In the genomic region with DNA sequence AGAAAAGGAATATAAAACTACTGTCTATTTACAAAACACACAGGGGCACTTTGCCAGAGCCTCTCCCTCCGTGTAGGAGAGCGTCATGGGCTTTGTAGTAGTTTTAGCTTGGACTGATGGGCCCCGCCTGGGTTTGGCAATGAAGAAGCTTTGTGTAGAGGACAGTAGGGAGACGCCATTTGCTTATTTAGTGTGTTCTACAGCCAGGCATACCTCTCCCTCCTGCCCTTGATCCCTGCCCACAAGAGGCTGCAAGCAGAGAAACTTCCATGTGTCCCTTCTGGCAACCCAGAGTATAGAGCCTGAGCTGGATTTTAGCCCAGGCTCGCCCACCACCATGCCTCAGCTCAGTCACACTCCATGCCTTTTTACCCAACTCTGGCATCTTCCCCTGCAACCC, we compare ENCODE assay signal across 18 mouse cellular contexts. TPM values are rescaled to one million over a fixed set of nuclear protein-coding genes. Genes with fewer than 3 reads are reported as not detected.
DNase-seq lines count a peak whose midpoint lies in the region; ATAC-seq lines count a peak whose summit lies in the region.
"Had no signal": no experiment of that assay in that cellular context is flagged by ENCODE, and none has a peak within 500 bp of the region (broad histone marks: within the 10 kb centered on the region; RNA-seq: fewer than 3 reads in every experiment).

No protein-coding gene starts in this region.

- no peak overlapping the region for H3K4me3 ChIP-seq in heart, embryonic 11.5 days (ENCODE audit: low read depth, low read length)
- H3K4me3 ChIP-seq in lung, embryonic 15.5 days: no peak overlapping the region
- H3K4me3 ChIP-seq in stomach, embryonic 16.5 days (replicated peaks; ENCODE audit: low read length): no peak overlapping the region
- no peak overlapping the region for H3K4me3 ChIP-seq in midbrain, embryonic 10.5 days
- H3K4me3 ChIP-seq: forebrain, embryonic 15.5 days; hindbrain, embryonic 12.5 days; midbrain, embryonic 13.5 days; neural tube, embryonic 12.5 days had no signal

- no peak overlapping the region; the same call in 1 of the 2 replicates for H3K4me2 ChIP-seq in heart, embryonic 11.5 days
- no peak overlapping the region for H3K4me2 ChIP-seq in lung, embryonic 15.5 days
- no peak overlapping the region for H3K4me2 ChIP-seq in stomach, embryonic 16.5 days (ENCODE audit: low read depth, low read length)
- H3K4me2 ChIP-seq: forebrain, embryonic 15.5 days; hindbrain, embryonic 12.5 days; midbrain, embryonic 13.5 days; neural tube, embryonic 12.5 days had no signal

- H3K4me1 ChIP-seq in heart, embryonic 11.5 days (ENCODE audit: control insufficient read depth, insufficient read depth, low read length): peaks cover 26% of the 10 kb centered on the region
- peaks cover 36% of the 10 kb centered on the region for H3K4me1 ChIP-seq in lung, embryonic 15.5 days
- H3K4me1 ChIP-seq in stomach, embryonic 16.5 days (ENCODE audit: control insufficient read depth, insufficient read depth, low read length): peaks cover 21% of the 10 kb centered on the region
- peaks cover 11% of the 10 kb centered on the region; the same call in 1 of the 2 replicates for H3K4me1 ChIP-seq in midbrain, embryonic 10.5 days
- H3K4me1 ChIP-seq: neural tube, embryonic 12.5 days had no signal

- peak; percentile 29; the same call in 1 of the 2 replicates for ATAC-seq in heart, embryonic 11.5 days (replicated peaks; ENCODE audit: insufficient number of reproducible peaks, low FRiP score, low TSS enrichment)
- ATAC-seq in lung, embryonic 15.5 days (ENCODE audit: borderline replicate concordance, extremely low read depth, low FRiP score, low TSS enrichment): no peak; the same call in 1 of the 2 replicates
- ATAC-seq in stomach, embryonic 16.5 days (ENCODE audit: insufficient read depth, low FRiP score): no peak
- ATAC-seq: forebrain, embryonic 15.5 days; inflammation-experienced regulatory T-cells, adult 6 months had no signal

- H3K27ac ChIP-seq in heart, embryonic 11.5 days (ENCODE audit: low read depth, low read length): peak overlapping the region; percentile 22; the same call in 1 of the 2 replicates
- peak overlapping the region; percentile 73 for H3K27ac ChIP-seq in lung, embryonic 15.5 days
- peak overlapping the region; percentile 22; the same call in 1 of the 2 replicates for H3K27ac ChIP-seq in stomach, embryonic 16.5 days (ENCODE audit: low read length)
- no peak overlapping the region for H3K27ac ChIP-seq in midbrain, embryonic 10.5 days (replicated peaks)
- H3K27ac ChIP-seq: forebrain, embryonic 15.5 days; hindbrain, embryonic 12.5 days; liver, embryonic 14.5 days; midbrain, embryonic 13.5 days; neural tube, embryonic 12.5 days had no signal

- H3K36me3 ChIP-seq in heart, embryonic 11.5 days (ENCODE audit: control insufficient read depth, insufficient read depth, low read length): no peaks in the 10 kb centered on the region
- H3K36me3 ChIP-seq in lung, embryonic 15.5 days: no peaks in the 10 kb centered on the region
- no peaks in the 10 kb centered on the region for H3K36me3 ChIP-seq in stomach, embryonic 16.5 days (ENCODE audit: control insufficient read depth, insufficient read depth, low read length)
- H3K36me3 ChIP-seq in midbrain, embryonic 10.5 days: no peaks in the 10 kb centered on the region
- H3K36me3 ChIP-seq: forebrain, embryonic 15.5 days; hindbrain, embryonic 12.5 days; midbrain, embryonic 13.5 days; neural tube, embryonic 12.5 days had no signal

- peaks cover 15% of the 10 kb centered on the region; the same call in 1 of the 2 replicates for H3K27me3 ChIP-seq in heart, embryonic 11.5 days (ENCODE audit: control insufficient read depth, insufficient read depth, low read length)
- peaks cover 12% of the 10 kb centered on the region; the same call in 1 of the 2 replicates for H3K27me3 ChIP-seq in lung, embryonic 15.5 days
- H3K27me3 ChIP-seq in stomach, embryonic 16.5 days (ENCODE audit: control insufficient read depth, insufficient read depth, low read length): no peaks in the 10 kb centered on the region
- no peaks in the 10 kb centered on the region for H3K27me3 ChIP-seq in midbrain, embryonic 10.5 days (ENCODE audit: low read depth, poor library complexity, severe bottlenecking)
- H3K27me3 ChIP-seq: forebrain, embryonic 15.5 days; hindbrain, embryonic 12.5 days; midbrain, embryonic 13.5 days; neural tube, embryonic 12.5 days had no signal

- intact Hi-C loops in heart, postnatal 14 days (cut with DNase I): no loop called here

- H3K9me3 ChIP-seq in heart, embryonic 11.5 days (replicated peaks; ENCODE audit: control insufficient read depth, low read length): no peaks in the 10 kb centered on the region; the same call in 1 of the 2 replicates
- no peaks in the 10 kb centered on the region for H3K9me3 ChIP-seq in lung, embryonic 15.5 days
- no peaks in the 10 kb centered on the region for H3K9me3 ChIP-seq in stomach, embryonic 16.5 days (replicated peaks; ENCODE audit: control insufficient read depth, low read length)
- H3K9me3 ChIP-seq in midbrain, embryonic 10.5 days (replicated peaks): no peaks in the 10 kb centered on the region
- H3K9me3 ChIP-seq: forebrain, embryonic 15.5 days; hindbrain, embryonic 12.5 days; midbrain, embryonic 13.5 days; neural tube, embryonic 12.5 days had no signal

- 73% methylated on average over 5 of the region's 5 CpGs for WGBS in heart, embryonic 11.5 days (ENCODE audit: insufficient replicate concordance)
- WGBS in lung, embryonic 15.5 days: 29% methylated on average over 5 of the region's 5 CpGs
- WGBS in stomach, embryonic 16.5 days: 51% methylated on average over 5 of the region's 5 CpGs
- 91% methylated on average over 5 of the region's 5 CpGs for WGBS in midbrain, embryonic 10.5 days

- peak; percentile 19 for DNase-seq in adrenal gland, postnatal 10 days
- no peak for DNase-seq in adrenal gland, adult 8-10 months
- DNase-seq in heart, postnatal 14 days: no peak
- no peak for DNase-seq in lung, postnatal 36 days
- DNase-seq in midbrain, embryonic 10.5 days (ENCODE audit: low spot score): no peak
- DNase-seq: cerebellum, adult 11 months; cerebellum, postnatal 25 days; thymus, adult 18-20 months; thymus, postnatal 4 days had no signal

- no peak overlapping the region for H3K9ac ChIP-seq in heart, embryonic 11.5 days (ENCODE audit: low read depth, low read length)
- no peak overlapping the region for H3K9ac ChIP-seq in lung, embryonic 15.5 days
- no peak overlapping the region for H3K9ac ChIP-seq in stomach, embryonic 16.5 days (ENCODE audit: low read length)
- H3K9ac ChIP-seq: forebrain, embryonic 15.5 days; hindbrain, embryonic 12.5 days; liver, embryonic 14.5 days; midbrain, embryonic 13.5 days; neural tube, embryonic 12.5 days had no signal

RNA-seq across cellular contexts. Expression of a gene that starts 49.4 kb away (rescaled TPM):
- 10 to 100 TPM; 60.1 to 67.6 TPM for total RNA-seq in adrenal gland, postnatal 10 days (2021)
- total RNA-seq in adrenal gland, adult 8-10 months (2022): 10 to 100 TPM; 47.0 to 66.5 (median 54.4) TPM
- polyA plus RNA-seq in heart, embryonic 11.5 days (2014; fragmentation: Nextera tagmentation; extraction: Ambion mirVana): 63.2 and 72.3 TPM in 2 replicates
- total RNA-seq in heart, postnatal 14 days (2021): 10 to 100 TPM; 41.9 to 42.7 TPM
- 55.3 and 62.5 TPM in 2 replicates for polyA plus RNA-seq in lung, embryonic 15.5 days (2015; fragmentation: Nextera tagmentation; extraction: Ambion mirVana)
- polyA plus RNA-seq in stomach, embryonic 16.5 days (2015; fragmentation: Nextera tagmentation; extraction: Ambion mirVana): 47.4 and 49.3 TPM in 2 replicates
- polyA plus RNA-seq in midbrain, embryonic 10.5 days (2016; fragmentation: Nextera tagmentation; extraction: Ambion mirVana): 35.3 and 47.5 TPM in 2 replicates
